Mouse (Mus musculus) heart, embryonic 14.5 days (tissue): ENCODE results near the gene Klhl3. TPM values are rescaled to one million over a fixed set of nuclear protein-coding genes. Genes with fewer than 3 reads are reported as not detected.

ENCODE experiments used
- ATAC-seq: fragments of 200-750 bp; cut with Nextera tagmentation; 2 replicates; pipeline ENCODE4 v1.8.0; 2017; ENCODE audit warnings: low read depth, moderate TSS enrichment; ENCODE audit not compliant: insufficient number of reproducible peaks, insufficient read depth, low FRiP score
- H3K27ac ChIP-seq, 2 experiments: fragments of 200-500 bp in 1 of 2; fragments of 300-500 bp in 1 of 2; sonication (generic) in 1 of 2; replicated peaks in 1 of 2; 2 replicates each; pipeline ENCODE4 v1.5.1; 2012 to 2014; ENCODE audit warnings: low read depth in 2 of 2, low read length in 2 of 2, control low read depth in 1 of 2, mild to moderate bottlenecking in 1 of 2, mixed read lengths in 1 of 2; ENCODE audit not compliant: control insufficient read depth in 1 of 2, insufficient read depth in 1 of 2
- H3K27me3 ChIP-seq: fragments of 300-500 bp; sonication (generic); 2 replicates; pipeline ENCODE4 v1.6.1; 2014; ENCODE audit warnings: mild to moderate bottlenecking, low read length, control low read depth; ENCODE audit not compliant: control insufficient read depth, insufficient read depth
- H3K36me3 ChIP-seq: fragments of 300-500 bp; sonication (generic); 2 replicates; pipeline ENCODE4 v1.6.1; 2014; ENCODE audit warnings: mild to moderate bottlenecking, control low read depth, low read length, mixed read lengths; ENCODE audit not compliant: control insufficient read depth, insufficient read depth
- H3K4me1 ChIP-seq, 2 experiments: fragments of 200-500 bp in 1 of 2; fragments of 300-500 bp in 1 of 2; sonication (generic) in 1 of 2; 2 replicates each; pipeline ENCODE4 v1.6.1; 2012 to 2014; ENCODE audit warnings: low read length in 2 of 2, control low read depth in 1 of 2, mixed read lengths in 1 of 2; ENCODE audit not compliant: control insufficient read depth in 2 of 2, insufficient read depth in 2 of 2
- H3K4me2 ChIP-seq: fragments of 300-500 bp; sonication (generic); 2 replicates; pipeline ENCODE4 v1.6.1; 2014; ENCODE audit warnings: mild to moderate bottlenecking, low read length
- H3K4me3 ChIP-seq, 2 experiments: fragments of 200-500 bp in 1 of 2; fragments of 300-500 bp in 1 of 2; sonication (generic) in 1 of 2; 2 replicates each; pipeline ENCODE4 v1.5.1; 2012 to 2014; ENCODE audit warnings: low read length in 2 of 2, mild to moderate bottlenecking in 2 of 2, control low read depth in 1 of 2, low read depth in 1 of 2, moderate library complexity in 1 of 2; ENCODE audit not compliant: control insufficient read depth in 1 of 2, insufficient read depth in 1 of 2
- H3K9ac ChIP-seq: fragments of 300-500 bp; sonication (generic); 2 replicates; pipeline ENCODE4 v1.6.1; 2014; ENCODE audit warnings: mild to moderate bottlenecking, low read length
- H3K9me3 ChIP-seq: fragments of 300-500 bp; sonication (generic); 2 replicates; pipeline ENCODE4 v1.6.1; 2016; ENCODE audit warnings: low read length, control low read depth; ENCODE audit not compliant: control insufficient read depth
- WGBS: fragments of 180-500 bp; shearing (Covaris S2); extraction: QIAGEN DNeasy Blood & Tissue Kit; methylation state at CpG from one replicate; pipeline ENCODE4 v1.1.7; 2014; 5-methylcytosine and 5-hydroxymethylcytosine counted together
- polyA plus RNA-seq: library from polyadenylated mRNA; unstranded; fragments of >200 nt; fragmentation: Nextera tagmentation; extraction: Ambion mirVana; gene quantifications from 2 replicates; pipeline ENCODE4 v1.2.1, GENCODE M21; 2014

The Klhl3 gene
- polyA plus RNA-seq, 1 experiment from 2014 or later, result 6.9 TPM

DNA sequence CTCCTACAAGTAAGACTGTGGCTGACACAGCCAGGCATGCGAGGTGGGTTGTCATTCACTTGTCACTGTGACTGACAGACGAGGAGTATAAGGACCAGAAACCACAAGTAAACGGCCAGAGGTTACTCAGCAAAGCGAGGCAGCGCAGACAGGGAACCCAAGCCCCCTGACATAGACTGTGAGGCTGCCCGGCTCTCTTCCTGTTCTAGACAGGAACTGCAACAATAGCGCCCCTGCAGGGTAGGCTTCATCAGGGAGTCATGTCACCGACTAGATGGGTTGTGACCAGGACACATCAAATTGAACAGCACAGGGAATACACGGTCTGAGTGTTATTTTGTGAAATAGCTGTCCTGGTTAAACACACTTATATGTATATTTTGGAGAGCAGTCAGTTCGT lies 93.0 kb downstream of the Klhl3 start:
- peaks cover 9% of the 10 kb centered on the region; the same call in 1 of the 2 replicates for H3K36me3 ChIP-seq

DNA sequence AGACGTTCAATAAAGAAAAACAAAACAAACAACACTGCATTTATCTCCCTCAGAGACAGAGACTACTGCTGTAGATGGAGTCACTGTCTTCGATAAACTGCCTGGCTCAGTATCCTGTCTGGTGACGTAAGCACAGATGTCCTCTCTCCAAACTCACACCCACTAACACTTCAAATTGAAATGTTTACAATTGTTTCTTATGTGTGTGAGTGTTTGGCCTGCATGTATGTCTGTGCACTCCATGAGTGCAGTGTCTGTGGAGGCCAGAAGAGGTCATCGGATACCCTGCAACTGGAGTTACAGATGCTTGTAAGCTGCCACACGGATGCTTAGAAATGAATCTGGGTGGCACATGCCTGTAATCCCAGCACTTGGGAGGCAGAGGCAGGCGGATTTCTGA lies 96.1 kb downstream of the Klhl3 start:
- no peak overlapping the region for H3K4me2 ChIP-seq
- H3K4me3 ChIP-seq, result no peak overlapping the region
- H3K36me3 ChIP-seq, result peaks cover 9% of the 10 kb centered on the region; the same call in 1 of the 2 replicates
- no peak overlapping the region for H3K27ac ChIP-seq
- H3K9ac ChIP-seq, result no peak overlapping the region
- H3K9me3 ChIP-seq, result no peaks in the 10 kb centered on the region
- 74% methylated on average over 6 of the region's 6 CpGs for WGBS
- H3K4me1 ChIP-seq, result peaks cover 0 to 4% of the 10 kb centered on the region in 2 experiments; a peak in 3 of 4 replicates
- ATAC-seq, result no peak
- H3K27me3 ChIP-seq, result no peaks in the 10 kb centered on the region

More for the DNA sequence above, 93.0 kb downstream of the Klhl3 start:
- WGBS, result 75% methylated on average over 10 of the region's 10 CpGs
- Histone ChIP-seq H3K9me3 (no peaks in the 10 kb centered on the region), H3K27ac (no peak overlapping the region), H3K4me2 (no peak overlapping the region), H3K4me3 (no peak overlapping the region), H3K9ac (no peak overlapping the region), H3K27me3 (no peaks in the 10 kb centered on the region), H3K4me1 (0 out of 4 replicates have a peak, but pooled peaks cover 0 to 2% of the 10 kb centered on the region in 2 experiments)
- no peak for ATAC-seq

DNA sequence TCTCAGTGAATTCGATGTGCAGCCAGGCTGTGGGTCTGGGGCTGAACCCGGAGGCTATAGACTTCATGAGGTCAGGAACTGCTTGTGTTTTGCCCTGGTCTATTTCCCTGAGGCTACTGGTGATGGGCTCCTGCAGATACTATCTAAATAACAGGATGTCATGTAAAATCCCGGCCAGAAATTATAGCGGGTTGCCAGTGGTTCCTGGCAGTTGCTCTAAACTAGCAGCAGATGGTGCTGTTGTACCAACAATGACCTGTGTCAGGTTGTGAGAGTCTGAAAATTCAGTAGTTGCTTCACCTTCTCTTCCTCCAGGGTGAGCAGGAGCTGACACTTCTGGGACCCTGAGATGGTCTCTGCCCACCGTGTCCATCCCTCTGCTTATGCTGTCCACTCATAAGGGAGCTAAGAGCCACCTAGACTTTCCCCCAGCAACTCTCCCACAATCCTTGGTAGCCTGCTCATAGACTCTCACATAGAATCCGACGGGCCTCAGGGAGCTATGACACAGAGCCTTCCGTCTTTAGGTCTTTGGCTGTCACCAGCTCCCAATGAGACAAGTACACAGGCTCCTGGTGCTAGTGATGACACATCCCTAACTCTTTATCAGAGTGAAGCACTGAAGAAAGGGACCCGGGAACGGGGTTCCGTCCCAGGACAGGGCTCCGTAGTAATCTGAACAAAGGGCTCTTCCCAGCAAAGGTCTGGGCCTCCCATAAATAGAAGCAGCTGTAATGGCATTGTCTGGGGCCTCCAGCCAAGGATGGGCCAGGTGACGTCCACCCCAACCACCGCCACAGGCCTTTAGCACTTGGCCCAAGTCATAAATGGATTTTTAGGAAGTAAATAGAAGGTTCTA lies 101.1 kb downstream of the Klhl3 start:
- Histone ChIP-seq H3K9me3 (no peaks in the 10 kb centered on the region), H3K4me2 (no peak overlapping the region), H3K27me3 (no peaks in the 10 kb centered on the region), H3K9ac (0 out of 2 replicates have a peak overlapping the region, but pooled peaks have one; percentile 9), H3K36me3 (peaks cover 7% of the 10 kb centered on the region; the same call in 1 of the 2 replicates), H3K4me3 (no peak overlapping the region), H3K27ac (no peak overlapping the region), H3K4me1 (peaks cover 7 to 15% of the 10 kb centered on the region in 2 experiments)
- 31% methylated on average over 14 of the region's 14 CpGs for WGBS
- ATAC-seq, result no peak; the same call in 1 of the 2 replicates

DNA sequence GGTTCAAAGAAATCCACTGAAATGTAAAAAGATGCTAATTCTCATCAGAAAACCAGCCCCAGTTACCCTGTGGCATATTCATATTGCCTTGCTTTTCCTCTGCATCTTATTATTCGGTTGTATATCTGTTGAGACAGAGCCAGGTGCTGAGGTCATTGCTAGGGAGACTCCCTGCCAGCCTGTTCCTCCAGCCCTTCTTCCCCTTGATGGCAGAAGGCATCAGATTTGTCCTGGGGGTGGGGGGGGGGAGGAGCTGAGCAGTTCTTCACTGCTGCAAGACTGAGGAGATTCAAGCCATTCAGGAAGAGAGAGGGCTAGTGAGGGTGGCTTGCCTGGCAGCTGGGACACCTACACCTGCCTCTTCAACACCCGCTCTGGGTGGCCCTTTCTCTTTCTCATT lies 101.9 kb downstream of the Klhl3 start:
- peaks cover 7% of the 10 kb centered on the region; the same call in 1 of the 2 replicates for H3K36me3 ChIP-seq
- no peak overlapping the region for H3K27ac ChIP-seq
- H3K4me2 ChIP-seq, result no peak overlapping the region
- H3K4me1 ChIP-seq, result peaks cover 8 to 16% of the 10 kb centered on the region in 2 experiments
- H3K9me3 ChIP-seq, result no peaks in the 10 kb centered on the region
- no peak for ATAC-seq
- H3K9ac ChIP-seq, result no peak overlapping the region
- no peaks in the 10 kb centered on the region for H3K27me3 ChIP-seq
- WGBS, result 56% methylated on average over 2 of the region's 2 CpGs
- H3K4me3 ChIP-seq, result no peak overlapping the region

DNA sequence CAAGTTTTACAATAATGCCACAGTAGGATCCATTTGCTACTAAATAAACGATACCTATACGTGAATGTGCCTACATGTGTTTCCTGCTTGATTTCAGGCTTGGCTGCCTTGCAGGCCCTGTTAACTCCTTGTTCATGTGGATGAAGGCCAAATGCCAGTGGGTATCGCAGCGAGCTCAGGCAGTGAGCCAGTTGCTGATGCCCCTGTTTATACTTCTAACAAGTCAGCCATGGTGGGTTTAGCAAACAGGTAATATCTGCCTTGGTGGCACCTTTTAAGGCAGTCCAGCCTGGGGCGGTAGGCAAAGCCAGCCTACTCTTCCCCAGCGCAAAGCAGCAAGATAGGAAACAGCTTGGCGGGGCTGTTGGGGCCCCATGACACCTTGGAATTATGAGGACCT lies 103.0 kb downstream of the Klhl3 start:
- WGBS, result 81% methylated on average over 7 of the region's 7 CpGs
- Histone ChIP-seq H3K4me2 (no peak overlapping the region), H3K9me3 (no peaks in the 10 kb centered on the region), H3K4me1 (peaks cover 10 to 19% of the 10 kb centered on the region in 2 experiments), H3K4me3 (no peak overlapping the region), H3K27me3 (no peaks in the 10 kb centered on the region), H3K9ac (no peak overlapping the region), H3K36me3 (peaks cover 7% of the 10 kb centered on the region; the same call in 1 of the 2 replicates), H3K27ac (no peak overlapping the region)
- ATAC-seq, result no peak

DNA sequence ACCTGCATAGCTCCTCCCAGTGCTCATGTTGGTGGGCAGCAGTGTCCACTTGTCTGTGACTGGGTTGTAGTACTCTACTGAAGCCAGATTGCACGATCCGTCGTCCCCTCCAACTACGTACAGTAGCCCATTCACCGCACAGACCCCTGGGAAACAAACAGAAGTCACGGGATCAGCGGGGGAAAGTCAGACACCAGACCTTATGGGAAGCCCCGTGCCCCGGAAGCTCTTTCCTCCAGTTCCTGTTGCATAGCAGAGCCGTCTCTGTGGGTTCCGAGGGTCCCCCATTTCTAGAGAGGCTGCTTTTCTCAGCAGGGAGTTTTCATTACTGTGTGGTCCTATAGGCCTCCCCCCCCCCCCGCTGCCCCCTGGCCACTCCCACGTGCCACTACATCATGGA lies 104.1 kb downstream of the Klhl3 start:
- no peak overlapping the region for H3K27ac ChIP-seq
- peaks cover 10 to 19% of the 10 kb centered on the region in 2 experiments for H3K4me1 ChIP-seq
- H3K9ac ChIP-seq, result no peak overlapping the region
- no peaks in the 10 kb centered on the region for H3K27me3 ChIP-seq
- no peak for ATAC-seq
- peaks cover 13% of the 10 kb centered on the region; the same call in 1 of the 2 replicates for H3K36me3 ChIP-seq
- no peak overlapping the region for H3K4me3 ChIP-seq
- 82% methylated on average over 13 of the region's 13 CpGs for WGBS
- no peaks in the 10 kb centered on the region for H3K9me3 ChIP-seq
- no peak overlapping the region for H3K4me2 ChIP-seq

DNA sequence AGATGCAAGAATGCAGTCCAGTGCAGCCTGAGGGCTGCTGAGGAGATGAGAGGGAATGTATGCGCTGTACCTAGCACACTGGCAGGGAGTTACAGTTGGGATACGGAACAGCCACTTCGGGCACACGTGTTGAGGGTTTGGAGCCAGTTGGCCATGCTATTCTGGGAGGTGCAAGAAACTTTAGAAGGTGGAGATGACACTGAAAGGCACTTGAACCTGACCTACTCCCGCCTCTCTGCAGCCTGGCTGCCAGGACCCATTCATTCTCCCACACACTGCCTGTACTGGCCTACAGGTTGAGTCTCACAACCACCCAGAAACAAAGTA lies 105.4 kb downstream of the Klhl3 start:
- WGBS, result 32% methylated on average over 5 of the region's 5 CpGs
- Histone ChIP-seq H3K9ac (no peak overlapping the region), H3K4me2 (no peak overlapping the region)

More for the DNA sequence above, 105.4 kb downstream of the Klhl3 start:
- Histone ChIP-seq H3K27me3 (no peaks in the 10 kb centered on the region), H3K9me3 (no peaks in the 10 kb centered on the region), H3K4me3 (no peak overlapping the region), H3K4me1 (peaks cover 10 to 20% of the 10 kb centered on the region in 2 experiments), H3K27ac (peak overlapping the region in 1 of 2 experiments; percentile 35; a peak in 2 of 4 replicates), H3K36me3 (peaks cover 20% of the 10 kb centered on the region)
- 0 out of 2 replicates have a peak, but pooled peaks have one; percentile 14 for ATAC-seq
